Mouse (Mus musculus): ENCODE data around the gene Iqck. TPM values are rescaled to one million over a fixed set of nuclear protein-coding genes. Genes with fewer than 3 reads are reported as not detected.

Iqck gene
- polyA plus RNA-seq, 1 experiment from 2014 or later: 4.9 TPM

- peak; percentile 35; the same call in 1 of the 2 replicates for ATAC-seq (ENCODE audit: low FRiP score)
- WGBS: 60% methylated on average over 13 of the region's 13 CpGs
- Histone ChIP-seq H3K27me3 (no peaks in the 10 kb centered on the region), H3K9me3 (replicated peaks) (no peaks in the 10 kb centered on the region), H3K27ac (peak overlapping the region; percentile 30), H3K9ac (no peak overlapping the region), H3K36me3 (no peaks in the 10 kb centered on the region), H3K4me2 (replicated peaks) (no peak overlapping the region), H3K4me1 (peaks cover 15% of the 10 kb centered on the region), H3K4me3 (no peak overlapping the region)
These were observed 47.4 kb downstream of the Iqck start for GRCm38 (mm10) chr7:118902944-118903343.

GRCm38 (mm10) chr7:118903879-118904278 lies 48.3 kb downstream of the Iqck start:
- peaks cover 15% of the 10 kb centered on the region for H3K4me1 ChIP-seq
- 88% methylated on average over 9 of the region's 9 CpGs for whole genome bisulfite sequencing
- no peak for ATAC-seq (ENCODE audit: low FRiP score)
- H3K9me3 ChIP-seq (replicated peaks): no peaks in the 10 kb centered on the region
- H3K4me2 ChIP-seq (replicated peaks): no peak overlapping the region
- H3K27ac ChIP-seq: no peak overlapping the region
- H3K36me3 ChIP-seq: no peaks in the 10 kb centered on the region
- H3K27me3 ChIP-seq: no peaks in the 10 kb centered on the region
- no peak overlapping the region for H3K9ac ChIP-seq
- H3K4me3 ChIP-seq: no peak overlapping the region

GRCm38 (mm10) chr7:118904530-118904929 lies 49.0 kb downstream of the Iqck start:
- Histone ChIP-seq H3K36me3 (no peaks in the 10 kb centered on the region), H3K4me2 (replicated peaks) (no peak overlapping the region), H3K9ac (no peak overlapping the region), H3K4me3 (no peak overlapping the region), H3K27ac (no peak overlapping the region), H3K27me3 (no peaks in the 10 kb centered on the region), H3K9me3 (replicated peaks) (no peaks in the 10 kb centered on the region), H3K4me1 (peaks cover 15% of the 10 kb centered on the region)
- WGBS: 91% methylated on average over 4 of the region's 4 CpGs
- no peak for ATAC-seq (ENCODE audit: low FRiP score)

DNA sequence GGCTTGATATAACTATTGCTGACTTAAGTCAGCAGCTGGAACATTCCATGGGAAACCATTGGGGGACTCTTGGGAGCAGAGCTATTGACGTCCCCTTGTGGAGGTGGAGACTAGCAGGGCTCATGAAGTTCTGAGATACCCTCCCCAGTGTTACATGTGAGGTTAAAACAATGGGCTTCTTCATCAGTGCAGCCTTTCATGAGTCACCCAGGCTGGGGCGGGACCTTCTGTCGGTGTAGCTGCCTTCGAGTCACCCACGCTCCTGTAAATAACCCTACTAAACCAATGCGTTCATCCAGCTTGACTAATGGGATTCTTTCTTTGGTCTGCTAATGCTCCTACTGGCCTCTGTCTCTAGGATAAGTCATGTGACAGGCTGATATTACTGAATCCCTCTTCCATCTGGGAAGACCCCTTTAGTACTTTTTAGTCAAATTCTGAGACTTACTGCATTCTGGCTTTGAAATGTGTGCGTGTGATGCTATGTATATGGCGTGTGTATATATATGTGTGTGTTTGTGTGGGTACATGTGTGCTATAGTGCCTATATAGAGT lies 53.5 kb downstream of the Iqck start:
- Histone ChIP-seq H3K4me1 (peaks cover 18% of the 10 kb centered on the region), H3K4me3 (no peak overlapping the region), H3K36me3 (no peaks in the 10 kb centered on the region), H3K4me2 (replicated peaks) (no peak overlapping the region), H3K9ac (no peak overlapping the region), H3K27me3 (no peaks in the 10 kb centered on the region), H3K9me3 (replicated peaks) (no peaks in the 10 kb centered on the region), H3K27ac (no peak overlapping the region)
- no peak for ATAC-seq (ENCODE audit: low FRiP score)
- 65% methylated on average over 8 of the region's 8 CpGs for WGBS

- Histone ChIP-seq H3K27me3 (no peaks in the 10 kb centered on the region), H3K4me3 (no peak overlapping the region), H3K4me2 (replicated peaks) (no peak overlapping the region), H3K27ac (no peak overlapping the region), H3K9me3 (replicated peaks) (no peaks in the 10 kb centered on the region), H3K9ac (no peak overlapping the region), H3K36me3 (no peaks in the 10 kb centered on the region), H3K4me1 (peaks cover 18% of the 10 kb centered on the region)
- ATAC-seq (ENCODE audit: low FRiP score): no peak
- 74% methylated on average over 2 of the region's 2 CpGs for WGBS
These were observed 54.9 kb downstream of the Iqck start for GRCm38 (mm10) chr7:118910464-118910863.

DNA sequence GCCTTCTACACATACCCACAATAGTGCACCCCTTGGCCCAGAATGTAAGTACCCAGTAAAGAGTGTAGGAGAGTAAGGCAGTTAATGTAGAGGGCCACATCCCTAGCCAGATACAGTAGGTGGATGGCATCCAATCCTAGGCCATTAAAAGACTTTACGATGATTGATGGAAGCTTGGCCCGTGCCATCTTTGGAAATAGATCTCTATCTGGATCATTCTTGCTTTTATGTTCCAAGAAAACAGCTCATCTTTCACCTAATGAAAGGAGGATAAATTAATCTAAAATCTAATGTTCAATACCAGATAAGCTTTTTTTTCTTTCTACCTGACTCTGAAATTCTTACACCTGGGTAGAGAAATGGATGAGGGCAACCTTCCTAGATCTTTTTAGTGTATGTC lies 55.6 kb downstream of the Iqck start:
- WGBS: 90% methylated on average over 2 of the region's 2 CpGs
- no peak overlapping the region for H3K4me2 ChIP-seq (replicated peaks)
- no peak overlapping the region for H3K9ac ChIP-seq
- H3K27ac ChIP-seq: 0 out of 2 replicates have a peak overlapping the region, but pooled peaks have one; percentile 70
- no peaks in the 10 kb centered on the region for H3K36me3 ChIP-seq
- no peaks in the 10 kb centered on the region for H3K27me3 ChIP-seq
- H3K4me1 ChIP-seq: peaks cover 18% of the 10 kb centered on the region
- no peak overlapping the region for H3K4me3 ChIP-seq
- no peak for ATAC-seq (ENCODE audit: low FRiP score)
- no peaks in the 10 kb centered on the region for H3K9me3 ChIP-seq (replicated peaks)

GRCm38 (mm10) chr7:118911571-118911970 lies 56.0 kb downstream of the Iqck start:
- Histone ChIP-seq H3K4me3 (no peak overlapping the region), H3K4me1 (peaks cover 18% of the 10 kb centered on the region), H3K36me3 (no peaks in the 10 kb centered on the region), H3K9me3 (replicated peaks) (no peaks in the 10 kb centered on the region), H3K9ac (no peak overlapping the region), H3K27me3 (no peaks in the 10 kb centered on the region), H3K4me2 (replicated peaks) (no peak overlapping the region), H3K27ac (peak overlapping the region; percentile 70)
- no peak for ATAC-seq (ENCODE audit: low FRiP score)
- 70% methylated on average over 7 of the region's 7 CpGs for WGBS

GRCm38 (mm10) chr7:118912049-118912490 lies 56.5 kb downstream of the Iqck start:
- H3K9ac ChIP-seq: no peak overlapping the region
- WGBS: 19% methylated on average over 8 of the region's 8 CpGs
- peaks cover 18% of the 10 kb centered on the region for H3K4me1 ChIP-seq
- peak overlapping the region; percentile 70 for H3K27ac ChIP-seq
- peak; percentile 89 for ATAC-seq (ENCODE audit: low FRiP score)
- no peaks in the 10 kb centered on the region for H3K9me3 ChIP-seq (replicated peaks)
- no peaks in the 10 kb centered on the region for H3K27me3 ChIP-seq
- H3K36me3 ChIP-seq: no peaks in the 10 kb centered on the region
- H3K4me2 ChIP-seq (replicated peaks): 0 out of 2 replicates have a peak overlapping the region, but pooled peaks have one; percentile 5
- H3K4me3 ChIP-seq: no peak overlapping the region

DNA sequence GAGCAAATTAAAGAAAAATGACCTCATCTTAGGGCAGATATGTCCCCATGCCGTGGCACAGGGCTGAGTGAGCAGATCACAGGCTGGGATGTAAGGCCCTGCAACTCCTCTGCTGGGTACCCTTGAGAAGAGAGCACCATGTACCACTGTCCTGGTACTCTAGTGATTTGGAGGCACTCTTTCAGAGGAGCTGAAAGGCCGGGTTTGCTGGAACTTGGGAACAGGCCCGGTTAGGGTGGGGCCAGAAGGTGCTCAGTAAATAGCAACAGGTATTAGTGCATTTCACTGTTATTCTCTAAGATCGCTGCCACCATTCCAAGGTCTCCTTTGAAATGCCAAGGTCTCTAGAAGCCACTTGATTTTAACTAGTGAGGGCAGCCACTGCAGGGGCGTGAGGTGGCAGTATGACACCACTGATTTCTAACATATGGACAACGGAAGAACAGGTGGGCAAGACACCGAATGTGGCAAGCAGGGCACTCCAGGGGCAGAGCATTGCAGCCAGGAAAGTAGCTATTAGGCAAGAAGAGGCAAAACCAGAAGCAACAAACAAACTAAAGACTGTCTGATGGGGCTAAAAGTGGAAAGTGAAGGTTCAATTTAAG lies 59.1 kb downstream of the Iqck start:
- Histone ChIP-seq H3K9me3 (replicated peaks) (no peaks in the 10 kb centered on the region), H3K36me3 (no peaks in the 10 kb centered on the region), H3K4me2 (replicated peaks) (no peak overlapping the region), H3K4me1 (peaks cover 26% of the 10 kb centered on the region), H3K27me3 (no peaks in the 10 kb centered on the region), H3K4me3 (no peak overlapping the region), H3K9ac (no peak overlapping the region), H3K27ac (peak overlapping the region; percentile 23; the same call in 1 of the 2 replicates)
- 82% methylated on average over 7 of the region's 7 CpGs for WGBS
- no peak for ATAC-seq (ENCODE audit: low FRiP score)

DNA sequence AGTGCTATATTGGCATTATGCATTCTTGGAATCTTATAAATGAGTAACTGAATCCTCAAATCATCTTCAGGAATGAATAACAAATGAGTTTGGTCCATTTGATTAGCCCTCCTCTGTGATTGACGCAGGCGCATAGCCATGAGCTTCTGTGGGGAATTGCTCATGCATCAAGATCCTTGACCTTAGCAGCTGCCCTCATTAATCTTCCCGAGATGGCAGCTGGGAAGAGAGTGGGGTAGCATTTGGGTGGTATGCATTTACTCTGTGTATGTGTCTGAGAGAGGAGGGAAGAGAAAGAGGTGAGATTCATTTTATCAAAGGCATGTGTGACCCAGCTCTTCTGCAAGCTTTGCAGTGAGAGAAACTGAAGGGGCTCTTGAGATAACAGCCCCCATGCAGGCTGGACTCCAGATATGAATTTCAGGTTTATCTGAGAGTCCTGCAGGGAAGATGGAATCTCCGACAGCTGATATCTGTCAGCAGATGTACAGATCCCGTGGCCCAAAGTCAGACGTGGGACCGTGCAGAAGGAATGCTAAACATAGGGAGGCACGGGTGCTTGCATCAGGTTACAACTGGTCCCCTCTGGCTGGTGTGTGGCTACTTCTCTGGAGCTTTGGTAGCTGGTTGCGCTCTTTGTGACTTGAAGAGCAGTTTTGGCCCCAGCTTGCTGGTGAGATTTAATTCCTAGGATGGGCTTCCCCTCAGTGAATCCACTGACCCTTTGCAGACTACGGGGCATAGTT lies 63.9 kb downstream of the Iqck start:
- WGBS: 38% methylated on average over 10 of the region's 10 CpGs

GRCm38 (mm10) chr7:118922441-118923202 lies 67.1 kb downstream of the Iqck start:
- H3K27me3 ChIP-seq: no peaks in the 10 kb centered on the region
- no peak overlapping the region for H3K9ac ChIP-seq
- H3K27ac ChIP-seq: no peak overlapping the region
- no peak overlapping the region for H3K4me2 ChIP-seq (replicated peaks)
- H3K36me3 ChIP-seq: no peaks in the 10 kb centered on the region
- no peak for ATAC-seq (ENCODE audit: low FRiP score)
- 65% methylated on average over 4 of the region's 4 CpGs for whole genome bisulfite sequencing
- H3K4me1 ChIP-seq: peaks cover 14% of the 10 kb centered on the region
- H3K9me3 ChIP-seq (replicated peaks): no peaks in the 10 kb centered on the region
- H3K4me3 ChIP-seq: no peak overlapping the region

More for the DNA sequence above, 63.9 kb downstream of the Iqck start:
- H3K4me1 ChIP-seq: peaks cover 14% of the 10 kb centered on the region
- H3K9ac ChIP-seq: no peak overlapping the region
- no peaks in the 10 kb centered on the region for H3K27me3 ChIP-seq
- no peak overlapping the region for H3K4me2 ChIP-seq (replicated peaks)
- ATAC-seq (ENCODE audit: low FRiP score): peak; percentile 80
- no peak overlapping the region for H3K4me3 ChIP-seq
- H3K36me3 ChIP-seq: no peaks in the 10 kb centered on the region
- H3K27ac ChIP-seq: peak overlapping the region; percentile 73
- no peaks in the 10 kb centered on the region for H3K9me3 ChIP-seq (replicated peaks)

GRCm38 (mm10) chr7:118925547-118925946 lies 70.0 kb downstream of the Iqck start:
- no peaks in the 10 kb centered on the region for H3K27me3 ChIP-seq
- H3K36me3 ChIP-seq: no peaks in the 10 kb centered on the region
- no peak overlapping the region for H3K4me2 ChIP-seq (replicated peaks)
- WGBS: 84% methylated on average over 3 of the region's 3 CpGs
- H3K27ac ChIP-seq: no peak overlapping the region
- H3K4me3 ChIP-seq: no peak overlapping the region
- H3K4me1 ChIP-seq: no peaks in the 10 kb centered on the region; the same call in 1 of the 2 replicates
- H3K9me3 ChIP-seq (replicated peaks): no peaks in the 10 kb centered on the region
- no peak overlapping the region for H3K9ac ChIP-seq
- ATAC-seq (ENCODE audit: low FRiP score): no peak

Data from hindbrain, embryonic 12.5 days (tissue).